In the genomic region with DNA sequence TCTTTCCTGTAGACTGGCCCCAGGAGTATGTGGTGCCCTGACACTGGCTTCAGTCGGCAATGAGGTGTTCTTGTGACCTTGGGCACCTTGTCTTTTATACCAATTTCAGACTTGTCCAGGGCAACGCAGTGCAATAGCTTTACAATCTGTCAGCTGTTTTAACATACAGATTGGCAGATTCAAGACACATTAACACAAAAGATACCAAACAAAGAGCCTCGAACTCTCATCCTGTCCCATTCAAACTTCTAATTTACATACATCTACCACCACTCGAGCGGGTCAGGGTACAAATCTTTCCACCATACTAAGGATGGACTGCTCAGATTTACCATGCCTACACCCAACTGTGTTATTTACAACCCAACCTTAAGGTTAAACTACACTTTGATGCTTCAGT, we compare ENCODE assay signal across 15 mouse cellular contexts. TPM values are rescaled to one million over a fixed set of nuclear protein-coding genes. Genes with fewer than 3 reads are reported as not detected.
DNase-seq lines count a peak whose midpoint lies in the region; ATAC-seq and TF ChIP-seq lines count a peak whose summit lies in the region.
"Had no signal": no experiment of that assay in that cellular context is flagged by ENCODE, and none has a peak within 500 bp of the region (broad histone marks: within the 10 kb centered on the region; RNA-seq: fewer than 3 reads in every experiment).

No protein-coding gene starts in this region.

- H3K79me2 ChIP-seq in MEL (ENCODE audit: control insufficient read depth, insufficient read depth, low read length, poor library complexity) = no peaks in the 10 kb centered on the region

- TF ChIP-seq EP300 in lung, postnatal 0 days (IDR thresholded peaks at IDR 0.05) = no peak
- no peak for TF ChIP-seq EP300 in MEL (IDR thresholded peaks at IDR 0.05; ENCODE audit: low read depth in 1 of 2, low read length in 2 of 2)
- no peak for TF ChIP-seq EP300 in liver, postnatal 0 days (IDR thresholded peaks at IDR 0.05; ENCODE audit: low read depth)

- no peak overlapping the region for H3K4me3 ChIP-seq in lung, postnatal 0 days (ENCODE audit: low read depth, low read length)
- no peak overlapping the region for H3K4me3 ChIP-seq in lung, adult 2 months (replicated peaks; ENCODE audit: extremely low read depth, low read depth, low read length)
- no peak overlapping the region for H3K4me3 ChIP-seq in MEL (ENCODE audit: control insufficient read depth in 1 of 2, insufficient read depth in 1 of 2, low read depth in 2 of 2, low read length in 2 of 2)
- no peak overlapping the region for H3K4me3 ChIP-seq in stomach, embryonic 15.5 days (replicated peaks)
- no peak overlapping the region for H3K4me3 ChIP-seq in liver, postnatal 0 days (ENCODE audit: low read depth, low read length)
- H3K4me3 ChIP-seq: embryonic facial prominence, embryonic 12.5 days; forebrain, embryonic 15.5 days; heart, embryonic 12.5 days; hindbrain, embryonic 10.5 days had no signal

- DNase-seq in lung, postnatal 0 days (ENCODE audit: low spot score) = no peak
- DNase-seq in lung, adult 2 months = no peak
- no peak for DNase-seq in MEL (ENCODE audit: low read depth, low spot score)
- DNase-seq in liver, postnatal 0 days = no peak
- DNase-seq in heart, adult 11 months = no peak
- DNase-seq: cerebellum, adult 11-12 months; cerebellum, adult 9-10 months; cerebellum, postnatal 25 days had no signal

- TF ChIP-seq RAD21 in MEL (IDR thresholded peaks at IDR 0.05; ENCODE audit: low read depth, low read length) = no peak

- 0 out of 2 replicates have a peak overlapping the region, but pooled peaks have one; percentile 10 for H3K27ac ChIP-seq in lung, postnatal 0 days (ENCODE audit: low read length)
- no peak overlapping the region for H3K27ac ChIP-seq in MEL (ENCODE audit: control insufficient read depth, low read depth, low read length)
- peak overlapping the region; percentile 35; the same call in 1 of the 2 replicates for H3K27ac ChIP-seq in stomach, embryonic 15.5 days
- no peak overlapping the region for H3K27ac ChIP-seq in liver, postnatal 0 days (ENCODE audit: low read depth)
- H3K27ac ChIP-seq: embryonic facial prominence, embryonic 12.5 days; forebrain, embryonic 15.5 days; hindbrain, embryonic 10.5 days; hindbrain, embryonic 14.5 days had no signal

- no peak overlapping the region for H3K4me2 ChIP-seq in lung, postnatal 0 days (replicated peaks; ENCODE audit: low read depth, low read length)
- no peak overlapping the region for H3K4me2 ChIP-seq in stomach, embryonic 15.5 days
- H3K4me2 ChIP-seq in liver, postnatal 0 days (ENCODE audit: low read depth, low read length) = no peak overlapping the region
- H3K4me2 ChIP-seq: embryonic facial prominence, embryonic 12.5 days; forebrain, embryonic 15.5 days; heart, embryonic 12.5 days; hindbrain, embryonic 14.5 days had no signal

- WGBS in lung, postnatal 0 days = 82% methylated on average over 5 of the region's 5 CpGs
- WGBS in lung, adult 2 months = 76% methylated on average over 5 of the region's 5 CpGs
- 81% methylated on average over 5 of the region's 5 CpGs for WGBS in stomach, embryonic 15.5 days
- 82% methylated on average over 5 of the region's 5 CpGs for WGBS in liver, postnatal 0 days (ENCODE audit: insufficient replicate concordance)

- 0 out of 2 replicates have a peak, but pooled peaks cover 3% of the 10 kb centered on the region for H3K4me1 ChIP-seq in lung, postnatal 0 days (ENCODE audit: insufficient read depth, low read depth, low read length)
- no peaks in the 10 kb centered on the region for H3K4me1 ChIP-seq in lung, adult 2 months (ENCODE audit: control insufficient read depth, insufficient read depth, low read length)
- no peaks in the 10 kb centered on the region for H3K4me1 ChIP-seq in MEL (ENCODE audit: control insufficient read depth in 1 of 2, insufficient read depth in 2 of 2, low read length in 2 of 2)
- no peaks in the 10 kb centered on the region for H3K4me1 ChIP-seq in stomach, embryonic 15.5 days
- H3K4me1 ChIP-seq in liver, postnatal 0 days (ENCODE audit: insufficient read depth) = no peaks in the 10 kb centered on the region
- H3K4me1 ChIP-seq: embryonic facial prominence, embryonic 12.5 days; forebrain, embryonic 15.5 days; hindbrain, embryonic 10.5 days had no signal

- H3K9me3 ChIP-seq in lung, postnatal 0 days (ENCODE audit: low read length) = no peaks in the 10 kb centered on the region
- no peaks in the 10 kb centered on the region for H3K9me3 ChIP-seq in MEL (replicated peaks; ENCODE audit: insufficient read depth, low read length)
- H3K9me3 ChIP-seq in stomach, embryonic 15.5 days = no peaks in the 10 kb centered on the region
- H3K9me3 ChIP-seq in liver, postnatal 0 days (ENCODE audit: low read length) = no peaks in the 10 kb centered on the region
- H3K9me3 ChIP-seq: embryonic facial prominence, embryonic 12.5 days; forebrain, embryonic 15.5 days; heart, embryonic 12.5 days; hindbrain, embryonic 10.5 days had no signal

- no peak for TF ChIP-seq CTCF in lung, postnatal 0 days (IDR thresholded peaks at IDR 0.05)
- no peak for TF ChIP-seq CTCF in lung, adult 2 months (IDR thresholded peaks at IDR 0.05; ENCODE audit: insufficient read depth, low read length)
- TF ChIP-seq CTCF in MEL (IDR thresholded peaks at IDR 0.05 in 2 of 3, conservative IDR thresholded peaks at IDR 0.05 in 1 of 3; ENCODE audit: control insufficient read depth in 1 of 3, insufficient read depth in 1 of 3, low read depth in 2 of 3, low read length in 3 of 3, poor library complexity in 1 of 3, severe bottlenecking in 1 of 3) = no peak
- TF ChIP-seq CTCF in liver, postnatal 0 days (IDR thresholded peaks at IDR 0.05; ENCODE audit: low read depth) = no peak

- peaks cover 34% of the 10 kb centered on the region for H3K36me3 ChIP-seq in lung, postnatal 0 days (ENCODE audit: insufficient read depth, low read length)
- H3K36me3 ChIP-seq in MEL (ENCODE audit: control insufficient read depth in 1 of 2, insufficient read depth in 2 of 2, low read length in 2 of 2) = peaks cover 2 to 33% of the 10 kb centered on the region in 2 experiments; a peak in 3 of 4 replicates
- H3K36me3 ChIP-seq in stomach, embryonic 15.5 days = peaks cover 35% of the 10 kb centered on the region
- peaks cover 50% of the 10 kb centered on the region for H3K36me3 ChIP-seq in liver, postnatal 0 days (replicated peaks; ENCODE audit: insufficient read depth, low read length)

- no peak for TF ChIP-seq POLR2A in lung, adult 2 months (IDR thresholded peaks at IDR 0.05; ENCODE audit: borderline replicate concordance, extremely low read depth, low read depth, low read length)
- TF ChIP-seq POLR2A in MEL (IDR thresholded peaks at IDR 0.05; ENCODE audit: control insufficient read depth in 1 of 2, insufficient read depth in 1 of 2, low read depth in 1 of 2, low read length in 2 of 2, poor library complexity in 1 of 2) = no peak

- H3K27me3 ChIP-seq in lung, postnatal 0 days (replicated peaks; ENCODE audit: insufficient read depth, low read length) = no peaks in the 10 kb centered on the region
- no peaks in the 10 kb centered on the region for H3K27me3 ChIP-seq in MEL (ENCODE audit: control insufficient read depth in 1 of 2, insufficient read depth in 2 of 2, low read length in 2 of 2)
- no peaks in the 10 kb centered on the region for H3K27me3 ChIP-seq in stomach, embryonic 15.5 days (replicated peaks)
- no peaks in the 10 kb centered on the region for H3K27me3 ChIP-seq in liver, postnatal 0 days (ENCODE audit: insufficient read depth, low read length)
- H3K27me3 ChIP-seq: embryonic facial prominence, embryonic 12.5 days; forebrain, embryonic 15.5 days; heart, embryonic 12.5 days had no signal

- ATAC-seq in lung, postnatal 0 days = 0 out of 2 replicates have a peak, but pooled peaks have one; percentile 6
- no peak for ATAC-seq in stomach, embryonic 15.5 days (ENCODE audit: insufficient read depth, low FRiP score, low read depth)
- ATAC-seq in liver, postnatal 0 days = no peak
- ATAC-seq: activated CD4-positive, CD25-positive, alpha-beta regulatory T cell, adult 4 months; forebrain, embryonic 15.5 days had no signal

- no peak overlapping the region for H3K9ac ChIP-seq in lung, postnatal 0 days (replicated peaks; ENCODE audit: low read depth)
- no peak overlapping the region for H3K9ac ChIP-seq in MEL (ENCODE audit: control insufficient read depth, low read depth, low read length, poor library complexity, severe bottlenecking)
- H3K9ac ChIP-seq in stomach, embryonic 15.5 days = no peak overlapping the region
- no peak overlapping the region for H3K9ac ChIP-seq in liver, postnatal 0 days (replicated peaks)
- H3K9ac ChIP-seq: embryonic facial prominence, embryonic 12.5 days; forebrain, embryonic 15.5 days; heart, embryonic 12.5 days; hindbrain, embryonic 14.5 days had no signal

TF ChIP-seq in MEL, 35 proteins besides CTCF, POLR2A, EP300 and RAD21:
- TF ChIP-seq SMC3 (IDR thresholded peaks at IDR 0.05; ENCODE audit: low read depth, low read length) = no peak; the same call in 1 of the 2 replicates
- TF ChIP-seq POLR2AphosphoS2 (IDR thresholded peaks at IDR 0.05; ENCODE audit: low read length) = peak; percentile 63; the same call in 1 of the 2 replicates

RNA-seq across cellular contexts. Expression of gene Hspa4, which starts 39.7 kb away (rescaled TPM):
- 42.0 and 42.3 TPM in 2 replicates for polyA plus RNA-seq in lung, postnatal 0 days (2015; fragmentation: Nextera tagmentation; extraction: Ambion mirVana)
- polyA plus RNA-seq in lung, adult 2 months (2012; rRNA removed) = 22.0 and 24.9 TPM in 2 replicates
- total RNA-seq in MEL (2012; rRNA removed) = 276 and 301 TPM in 2 replicates
- polyA plus RNA-seq in MEL (2012; ENCODE audit: insufficient read depth in 1 of 2, insufficient read length in 2 of 2, low read depth in 1 of 2, low replicate concordance in 2 of 2, missing spikeins in 1 of 2) = 100 to 1,000 TPM; 209 to 907 TPM
- polyA plus RNA-seq in stomach, embryonic 15.5 days (2015; fragmentation: Nextera tagmentation; extraction: Ambion mirVana) = 93.4 and 96.0 TPM in 2 replicates
- polyA plus RNA-seq in liver, postnatal 0 days (2015; fragmentation: Nextera tagmentation; extraction: Ambion mirVana) = 37.4 and 41.4 TPM in 2 replicates

Comparison
In these comparisons a context has a peak if more than half of its experiments do, and no peak if none do; other contexts are left out.
1. H3K27ac ChIP-seq: peak in lung, postnatal 0 days (single experiment) and stomach, embryonic 15.5 days (single experiment); none in MEL (single experiment) and liver, postnatal 0 days (single experiment).